Mouse (Mus musculus): ENCODE measurements around the gene Oat.

Gene Oat

DNA sequence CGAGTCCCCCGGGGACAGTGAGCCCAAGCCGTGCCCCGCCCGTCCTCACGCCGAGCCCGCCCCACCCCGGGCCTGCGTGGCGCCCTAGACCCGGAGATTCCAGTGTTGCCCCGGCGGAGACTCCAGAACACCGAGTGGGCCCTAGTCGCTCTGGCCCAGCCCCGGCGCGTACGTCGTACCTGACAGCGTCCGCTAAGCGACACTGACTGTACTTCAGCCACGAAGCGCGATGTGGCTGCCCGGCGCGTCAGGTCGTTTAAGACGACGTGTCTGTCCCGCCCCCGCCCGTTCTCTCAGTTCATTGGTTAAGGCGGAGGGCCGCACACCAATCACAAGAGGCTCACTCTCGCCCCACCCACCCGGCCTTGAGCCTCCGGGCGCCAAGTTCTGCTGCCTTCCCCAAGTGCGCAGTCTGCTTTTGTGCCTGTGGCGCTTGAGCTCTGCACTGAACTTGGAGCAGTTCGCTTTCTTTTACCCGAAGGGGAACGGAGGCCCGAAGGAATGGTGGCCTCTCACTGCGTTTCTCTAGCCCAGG, at the start of gene Oat:
Oat (minus strand) TSS at position 283 of the 535 bp plus-strand sequence.
- peak; percentile 96 for DNase-seq (ENCODE audit: low spot score)

DNA sequence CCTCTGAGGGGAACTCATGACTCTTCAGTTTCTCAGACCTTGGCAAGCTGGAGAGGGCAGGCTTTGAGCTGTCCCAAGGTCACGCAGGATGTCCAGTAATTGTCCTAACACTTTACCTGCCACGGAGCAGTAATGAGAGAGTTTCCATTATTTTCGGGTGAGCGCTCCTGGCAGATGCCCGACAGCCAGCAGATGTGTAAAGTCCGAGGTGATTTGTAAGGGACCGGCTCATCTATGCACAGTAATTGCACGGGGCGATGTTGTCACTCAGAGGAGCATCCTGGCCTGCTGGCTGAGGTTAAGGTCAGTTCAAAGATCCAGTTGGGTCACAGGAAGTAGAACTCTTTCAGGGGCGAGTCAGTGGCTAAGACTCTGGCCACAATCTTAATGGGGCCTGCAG, 48.0 kb upstream of the Oat start:
- no peak for DNase-seq (ENCODE audit: low spot score)

DNA sequence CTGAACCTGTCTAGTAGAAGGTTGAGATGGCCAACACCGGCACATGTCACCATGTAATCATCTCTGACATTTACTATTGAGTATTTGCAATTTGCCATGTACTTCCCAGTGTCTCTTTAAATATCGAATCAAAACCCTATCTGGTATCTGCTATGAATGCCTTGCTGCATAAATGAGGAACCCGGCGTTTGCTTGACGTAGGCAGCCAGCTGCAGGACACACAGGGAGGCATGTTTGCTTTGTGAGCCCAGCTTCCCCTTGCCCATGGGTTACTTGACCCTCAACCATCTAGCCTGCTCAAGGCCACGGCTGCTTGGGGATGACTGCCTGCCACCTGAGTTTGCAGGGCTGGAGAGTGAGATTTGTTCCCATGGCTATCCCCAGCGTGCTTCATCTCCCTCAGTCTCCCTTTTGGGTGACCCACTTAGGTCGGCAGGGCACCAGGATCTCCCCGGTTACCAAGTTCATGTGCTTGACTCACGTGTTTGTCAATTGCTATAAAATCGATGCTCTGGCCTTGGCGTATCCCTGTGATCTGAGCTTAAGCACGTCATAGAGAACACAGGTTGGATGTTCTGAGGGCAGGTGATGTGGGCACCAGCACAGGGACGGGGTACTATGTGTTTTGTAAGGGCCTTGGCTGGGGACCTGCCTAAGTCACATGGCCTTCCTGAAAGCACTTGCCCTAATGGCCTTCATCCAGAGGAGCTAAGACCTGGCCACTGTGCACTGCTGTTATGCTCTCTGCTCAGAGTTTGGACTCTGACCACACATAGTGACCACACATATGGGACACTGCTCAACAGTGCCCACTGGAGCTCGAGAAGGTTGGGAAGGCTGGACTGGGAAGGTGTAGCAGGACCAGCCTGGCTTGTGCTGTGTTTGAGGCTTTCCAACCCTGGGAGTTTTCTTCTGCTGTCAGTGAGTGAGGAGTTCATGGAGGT, 44.0 kb upstream of the Oat start:
- no peak for DNase-seq (ENCODE audit: low spot score)

DNA sequence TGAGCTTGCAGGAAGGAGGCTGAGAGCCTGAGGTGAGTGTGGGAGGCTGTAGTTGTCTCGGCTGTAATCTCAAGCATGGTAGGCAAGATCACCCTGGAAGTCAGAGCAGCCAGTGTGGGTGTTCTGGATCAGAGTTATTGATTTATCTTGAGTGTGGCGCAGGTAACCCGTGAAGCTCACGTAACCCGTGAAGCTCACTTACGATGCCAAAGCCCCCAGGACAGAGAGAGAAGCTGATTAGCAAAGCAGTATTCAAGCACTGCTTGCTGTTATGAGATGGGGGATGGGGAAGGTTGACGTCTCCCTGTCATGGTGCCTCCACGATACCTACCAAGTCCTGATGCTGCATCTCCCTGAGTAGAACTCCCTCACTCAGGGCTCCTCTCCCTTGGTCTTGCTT, 43.4 kb upstream of the Oat start:
- no peak for DNase-seq (ENCODE audit: low spot score)

DNA sequence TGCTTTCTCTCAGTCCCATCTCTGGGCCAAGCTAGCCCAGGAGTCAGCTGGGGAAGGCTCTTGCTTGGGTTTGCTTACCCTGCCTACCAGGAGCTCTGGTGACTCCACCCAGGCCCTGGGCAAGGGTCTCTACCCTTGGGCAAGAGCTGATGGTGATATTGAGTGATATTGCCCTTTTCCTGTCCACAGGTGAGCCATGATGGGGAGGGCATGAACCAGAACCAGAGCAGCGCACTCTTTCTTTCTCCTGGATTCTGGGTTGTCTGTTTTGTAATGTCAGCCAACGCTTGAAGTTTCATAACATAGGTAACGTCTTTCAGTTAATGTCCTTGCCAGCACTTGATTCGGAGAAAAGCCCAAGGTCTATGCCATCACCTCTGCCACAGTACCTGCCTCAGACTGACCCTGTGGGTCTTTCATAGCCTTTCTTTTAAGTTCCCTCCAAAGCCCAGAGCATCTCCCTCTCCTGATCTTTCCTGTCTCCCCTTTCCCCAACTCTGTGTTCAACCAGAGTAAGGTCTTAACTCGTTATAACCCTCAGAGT, 40.9 kb upstream of the Oat start:
- no peak for DNase-seq (ENCODE audit: low spot score)

DNA sequence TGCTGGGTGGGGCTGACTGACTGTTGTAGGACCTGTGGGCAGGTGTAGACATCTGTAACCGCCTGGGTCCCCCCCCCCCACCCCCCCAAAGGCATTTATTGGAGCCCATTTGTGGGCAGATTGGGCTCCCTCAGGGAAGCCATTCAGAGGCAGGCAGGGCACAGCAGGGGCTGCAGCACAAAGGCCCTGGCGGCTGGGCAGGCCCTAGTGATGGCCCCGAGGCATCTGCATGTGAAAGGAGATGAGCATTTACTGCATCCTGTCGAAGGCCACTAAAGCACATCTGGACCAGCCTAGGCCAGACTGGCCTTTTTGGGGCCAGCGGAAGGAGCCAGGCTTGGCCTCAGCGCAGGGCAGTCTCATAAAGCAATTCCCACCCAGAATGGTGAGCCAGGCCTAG, 40.2 kb upstream of the Oat start:
- no peak for DNase-seq (ENCODE audit: low spot score)

DNA sequence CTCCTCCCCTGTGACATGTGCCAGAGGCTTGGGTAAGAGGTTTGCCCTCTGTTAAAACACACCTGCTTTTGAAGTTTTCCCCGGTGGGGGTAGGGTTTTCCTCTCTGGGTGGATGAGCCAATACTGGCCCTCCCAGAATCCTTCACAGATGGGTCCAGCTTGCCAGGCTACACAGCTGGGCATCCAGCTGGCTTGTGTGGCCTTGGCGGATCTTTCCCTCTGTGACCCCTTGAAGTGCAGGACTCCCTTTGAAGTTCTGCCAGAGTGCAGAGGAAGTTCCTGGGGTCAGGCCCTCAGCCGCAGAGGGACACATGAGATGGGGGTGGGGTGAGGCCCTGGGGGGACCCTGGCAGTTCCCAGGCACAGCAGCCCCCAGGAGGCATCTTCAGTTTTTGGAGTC, 39.1 kb upstream of the Oat start:
- no peak for DNase-seq (ENCODE audit: low spot score)

DNA sequence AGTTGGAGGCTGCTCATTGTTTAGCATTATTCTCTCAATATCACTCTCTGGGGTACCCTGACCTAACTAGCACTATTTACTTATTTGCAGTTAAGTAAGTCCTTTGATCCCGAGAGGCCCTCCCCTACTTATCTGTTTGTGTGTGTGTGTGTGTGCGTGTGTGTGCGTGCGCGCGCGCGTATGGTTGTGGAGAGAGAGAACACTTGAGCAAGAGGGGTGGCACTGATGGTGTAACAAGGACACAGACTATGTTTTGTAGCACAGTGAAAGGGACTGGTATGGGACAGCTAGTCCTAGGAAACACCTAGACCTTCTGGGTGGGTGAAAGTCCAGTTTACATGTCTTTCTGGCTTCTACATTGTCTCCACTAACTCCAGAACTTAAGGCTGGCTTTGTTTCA, 35.3 kb upstream of the Oat start:
- DNase-seq (ENCODE audit: low spot score): no peak

DNA sequence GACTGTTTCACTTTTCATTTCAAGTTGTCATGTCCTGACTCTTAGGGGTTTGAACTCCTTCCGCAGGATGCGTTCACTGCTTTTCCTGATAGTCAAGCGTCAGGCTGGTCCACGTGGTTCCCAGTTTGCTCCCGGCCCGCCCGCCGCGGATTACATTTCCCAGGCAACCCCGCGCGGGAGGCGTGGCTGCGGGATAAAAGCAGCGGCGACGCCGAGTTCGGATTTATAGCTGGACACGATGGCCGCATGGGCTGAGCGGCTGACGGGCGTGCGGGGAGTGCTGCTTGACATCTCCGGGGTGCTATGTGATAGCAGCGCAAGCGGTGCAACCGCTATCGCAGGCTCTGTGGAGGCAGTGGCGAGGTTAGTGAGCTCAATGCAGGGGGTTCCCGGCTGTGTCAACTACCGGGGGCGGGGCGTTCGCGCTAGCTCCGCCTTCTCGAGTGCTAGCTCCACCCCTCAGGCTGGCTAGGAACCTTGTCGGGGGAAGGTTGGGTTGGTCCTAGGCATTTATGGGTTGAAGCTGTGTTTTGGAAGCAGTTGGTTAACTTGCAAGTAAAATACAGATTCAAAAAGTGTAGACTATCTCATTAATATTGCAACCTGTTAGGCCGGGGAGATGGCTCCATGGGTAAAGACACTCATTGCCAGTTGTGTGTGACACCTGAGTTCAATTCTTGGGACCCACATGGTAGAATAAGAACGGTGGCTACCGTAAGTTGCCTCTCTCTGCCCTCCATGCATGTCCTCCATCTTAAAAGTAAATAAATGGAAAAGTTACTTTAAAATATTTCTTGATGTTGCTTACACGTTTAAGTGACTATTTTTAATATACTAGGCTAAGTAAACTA, 34.5 kb upstream of the Oat start, which contains the start of gene Lhpp:
Lhpp (plus strand) TSS at position 171 of the 851 bp plus-strand sequence.
- DNase-seq (ENCODE audit: low spot score): peak; percentile 78

DNA sequence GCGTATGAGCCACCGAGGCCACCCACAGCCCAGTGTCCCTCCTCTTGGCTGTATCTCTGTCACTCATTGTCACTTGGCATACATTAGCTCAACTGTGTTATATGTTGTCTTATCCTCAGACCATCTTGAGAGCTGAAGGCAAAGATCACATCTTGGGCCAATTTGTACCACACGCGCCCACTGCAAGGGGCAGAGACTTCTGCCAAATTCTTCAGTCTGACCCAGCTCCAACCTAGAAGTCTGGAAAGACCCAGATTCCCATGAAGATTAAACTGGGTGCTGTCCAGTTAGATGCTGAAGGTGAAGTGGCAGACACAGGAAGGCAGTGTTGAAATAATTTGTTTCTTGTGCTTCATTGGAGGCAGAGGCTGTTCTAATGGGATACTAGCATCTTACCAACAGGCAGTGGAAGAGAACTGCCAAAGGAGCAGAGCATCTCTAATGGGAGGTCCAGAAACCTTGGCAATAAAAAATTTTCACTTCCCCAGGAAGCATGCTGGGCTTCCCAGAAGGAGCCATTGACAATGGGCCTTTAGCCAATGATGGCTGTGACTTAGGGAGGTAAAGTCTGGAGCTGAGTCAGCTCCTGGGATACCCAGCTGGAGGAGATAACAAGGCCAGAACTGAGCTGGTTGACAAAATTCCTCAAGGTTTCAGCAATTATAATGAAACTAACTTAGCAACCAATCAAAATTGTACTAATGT, 32.3 kb upstream of the Oat start:
- no peak for DNase-seq (ENCODE audit: low spot score)

DNA sequence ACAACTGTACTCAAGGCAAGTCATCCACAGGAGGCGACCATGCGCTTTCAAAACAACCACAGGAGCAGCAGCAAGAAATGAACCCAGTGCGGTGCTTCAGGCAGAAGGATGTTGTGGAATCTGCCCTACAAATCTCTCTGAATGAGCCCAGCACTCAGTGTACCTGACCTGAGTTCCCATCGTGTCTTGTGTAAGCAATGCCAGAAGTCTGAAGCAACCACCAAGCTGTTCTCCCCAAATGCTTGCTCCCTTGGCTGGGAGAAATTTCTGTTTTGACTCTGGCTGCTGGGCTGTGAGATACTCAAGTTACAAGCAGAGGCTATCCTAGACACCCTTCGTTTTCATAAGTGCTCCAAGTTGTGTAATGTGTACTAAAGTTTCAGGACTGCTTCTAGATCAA, 29.5 kb upstream of the Oat start:
- DNase-seq (ENCODE audit: low spot score): no peak

DNA sequence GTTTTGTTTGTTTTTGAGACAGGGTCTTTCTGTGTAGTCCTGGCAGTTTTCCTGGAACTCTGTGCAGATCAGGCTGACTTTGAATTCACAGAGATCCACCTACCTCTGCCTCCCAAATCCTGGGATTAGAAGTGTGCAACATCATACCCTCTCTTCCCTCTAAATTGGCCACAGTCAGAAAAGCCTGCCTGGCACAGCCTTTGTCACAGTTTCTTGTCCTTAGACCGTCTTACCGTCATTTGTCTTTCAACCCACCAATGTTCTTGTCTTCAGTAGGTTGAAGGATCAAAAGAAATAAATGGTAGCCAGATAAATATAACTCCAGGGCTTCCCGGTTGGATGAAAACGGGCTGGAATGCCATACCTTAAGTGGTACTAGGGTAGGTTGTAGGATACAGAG, 28.5 kb upstream of the Oat start:
- DNase-seq (ENCODE audit: low spot score): no peak

DNA sequence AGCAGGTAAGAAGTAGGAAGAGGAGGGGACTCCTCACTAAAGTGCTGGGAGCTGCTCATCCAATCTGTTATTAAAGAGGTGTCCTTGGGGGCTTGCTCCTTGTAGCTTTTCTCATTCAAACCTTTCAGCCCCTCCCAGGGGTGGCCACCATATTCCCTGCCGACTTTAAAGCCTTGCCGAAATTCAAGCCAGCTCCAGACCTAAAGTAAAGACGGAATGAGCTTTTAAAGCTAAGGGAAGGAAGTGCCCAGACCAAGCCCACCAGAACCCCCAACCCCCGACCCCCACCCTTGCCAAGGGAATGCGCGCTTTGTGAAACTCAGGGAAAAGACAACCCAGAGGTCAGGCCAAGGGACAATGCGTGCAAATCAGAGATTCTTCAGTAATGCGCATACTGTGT, 24.7 kb upstream of the Oat start:
- no peak for DNase-seq (ENCODE audit: low spot score)

DNA sequence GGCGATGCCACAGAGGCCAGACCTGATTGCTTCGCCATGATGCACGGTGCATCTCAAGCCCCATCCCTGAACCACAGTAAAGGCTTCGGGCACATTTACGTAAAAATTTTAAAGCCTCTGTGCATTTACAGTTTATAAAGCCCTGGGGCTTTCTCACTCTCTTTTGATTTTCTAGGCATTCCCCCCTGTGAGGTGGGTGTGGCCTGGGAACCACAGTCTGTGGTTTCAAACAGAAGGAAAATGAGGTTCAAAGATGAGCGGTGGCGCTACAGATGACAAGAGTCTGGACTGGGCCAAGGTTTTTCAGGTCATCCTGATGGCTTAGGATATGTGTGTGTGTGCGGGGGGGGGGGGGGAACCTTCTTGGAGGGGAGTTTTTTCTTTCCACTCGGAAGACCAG, 23.8 kb upstream of the Oat start:
- DNase-seq (ENCODE audit: low spot score): no peak

DNA sequence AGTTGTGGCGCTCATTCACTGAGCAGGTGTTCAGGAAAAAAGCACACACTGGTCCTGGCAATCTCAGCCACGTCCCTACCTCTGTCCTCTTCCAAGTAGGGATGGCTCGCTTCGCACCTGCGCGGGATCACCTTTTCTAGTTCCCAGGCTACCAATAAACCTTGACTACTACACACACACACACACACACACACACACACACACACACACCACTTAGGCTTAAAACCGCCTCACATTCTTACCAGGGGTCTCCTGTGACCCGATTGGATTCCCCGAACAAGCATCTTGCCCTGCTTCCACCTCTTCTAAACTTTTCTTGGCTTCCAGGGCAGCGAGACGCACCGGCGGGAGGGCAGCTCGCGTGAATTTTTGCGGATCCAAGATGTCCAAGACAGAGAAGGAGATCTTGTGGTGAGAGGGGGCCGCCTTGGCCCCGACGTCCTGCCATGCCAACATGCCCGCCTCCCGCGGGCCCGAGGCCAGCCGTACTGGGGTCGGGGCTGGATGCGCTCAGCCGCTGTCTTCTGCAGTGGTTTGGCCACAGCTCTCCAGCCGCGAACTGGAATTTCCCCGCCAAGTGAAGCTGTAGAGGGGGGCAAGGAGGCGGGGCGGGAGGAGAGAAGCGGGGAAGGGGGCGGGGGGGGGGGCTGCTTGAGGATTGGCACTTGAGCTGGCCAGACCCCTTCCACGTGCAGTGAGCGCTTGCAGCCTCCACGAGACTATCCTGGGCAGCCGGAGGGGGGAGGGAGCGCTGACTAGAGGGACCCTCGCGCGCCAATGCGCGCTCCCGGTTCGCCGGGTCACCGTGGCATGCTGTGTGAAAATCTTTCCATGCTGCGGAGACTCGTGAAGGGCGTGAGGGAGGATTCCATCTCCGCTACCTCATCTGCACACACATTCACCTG, 23.1 kb upstream of the Oat start, which contains the start of gene Nkx1-2:
Nkx1-2 (minus strand) TSS at position 567 of the 905 bp plus-strand sequence.
- no peak for DNase-seq (ENCODE audit: low spot score)

DNA sequence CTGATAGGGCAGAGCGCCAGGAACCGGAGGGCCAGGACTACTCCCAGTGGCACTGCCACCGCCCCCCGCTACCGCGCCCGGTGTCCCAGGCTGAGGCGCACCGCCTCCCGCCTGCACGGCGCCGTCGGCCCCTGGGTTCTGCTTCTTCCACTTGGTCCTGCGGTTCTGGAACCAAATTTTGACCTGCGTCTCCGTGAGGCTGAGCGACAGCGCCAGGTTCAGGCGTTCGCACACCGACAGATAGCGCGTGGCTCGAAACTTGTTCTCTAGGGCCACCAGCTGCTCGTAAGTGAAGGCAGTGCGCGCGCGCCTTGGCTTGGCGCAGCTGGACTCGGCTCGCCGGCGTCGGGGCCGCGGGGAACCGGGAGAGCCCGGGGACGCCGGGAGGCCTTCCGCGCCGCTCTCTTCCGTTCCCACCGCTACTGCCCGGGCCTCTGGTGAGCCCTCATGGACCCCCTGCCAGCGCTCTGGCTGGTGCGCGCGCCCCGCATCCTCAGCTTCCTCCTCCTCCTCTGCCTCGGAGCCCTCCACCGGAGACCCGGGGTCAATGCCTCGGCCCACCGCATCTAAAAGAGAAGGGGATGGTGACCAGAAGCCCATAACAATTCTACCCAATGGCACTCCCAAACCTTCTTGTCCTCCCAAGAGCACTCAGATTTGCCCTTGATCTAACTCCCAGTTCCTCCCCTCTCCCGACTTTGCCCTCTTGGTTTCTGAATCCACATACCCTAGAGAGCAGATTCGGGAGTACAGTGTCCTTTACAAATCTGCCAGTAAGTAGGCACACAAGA, 21.2 kb upstream of the Oat start:
- no peak for DNase-seq (ENCODE audit: low spot score)

DNA sequence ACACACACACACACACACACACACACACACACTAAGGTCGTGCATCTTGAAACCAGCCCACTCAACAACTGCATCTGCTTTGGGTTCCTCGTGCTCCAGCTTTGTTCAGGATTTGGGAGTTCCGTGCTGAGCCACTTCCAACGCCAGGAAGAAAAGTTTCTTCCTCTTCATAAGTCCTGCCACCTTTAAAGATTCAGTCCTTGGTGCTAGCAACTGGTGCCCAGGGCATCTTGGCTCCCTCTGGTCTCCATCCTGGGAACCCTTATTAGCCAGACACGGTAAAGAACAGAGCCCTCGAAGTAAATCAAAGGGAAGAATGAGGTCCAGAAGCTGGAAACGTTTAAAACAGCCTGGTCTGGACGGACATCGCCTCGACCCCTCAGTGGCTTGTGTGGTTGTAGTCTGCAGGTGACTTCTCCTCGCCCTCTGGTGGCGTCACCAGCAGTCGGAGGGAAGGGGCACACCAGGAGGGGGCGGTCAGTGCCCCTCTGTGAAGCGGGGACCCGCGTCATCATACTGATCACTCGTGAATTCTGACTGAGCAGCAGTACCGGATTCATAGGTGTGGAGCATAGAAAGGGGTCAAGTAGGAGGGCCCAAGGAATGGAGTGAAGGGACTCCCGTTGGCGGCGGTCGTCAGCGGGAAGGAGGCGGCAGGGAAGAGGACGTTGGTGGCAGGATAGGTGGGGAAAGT, 20.5 kb upstream of the Oat start:
- DNase-seq (ENCODE audit: low spot score): no peak

DNA sequence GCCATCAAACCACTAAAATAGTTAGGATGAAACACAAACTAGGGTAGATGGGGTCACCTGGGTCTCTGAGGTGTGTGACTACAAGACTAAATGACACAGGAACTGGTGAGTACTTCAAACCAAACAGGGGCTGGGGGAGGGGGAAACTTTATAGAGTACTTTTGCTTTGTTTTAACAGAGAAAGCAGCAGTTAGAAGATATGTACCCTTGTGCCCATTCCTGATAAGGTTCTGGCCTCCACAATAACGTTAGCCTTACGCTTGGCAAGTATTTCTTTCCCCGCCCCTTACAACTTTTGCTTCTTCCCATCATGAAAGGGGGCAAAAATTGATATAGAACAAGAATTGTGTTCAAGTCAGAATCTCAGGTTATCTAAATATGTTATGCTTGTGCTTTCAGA, 19.6 kb upstream of the Oat start:
- no peak for DNase-seq (ENCODE audit: low spot score)

DNA sequence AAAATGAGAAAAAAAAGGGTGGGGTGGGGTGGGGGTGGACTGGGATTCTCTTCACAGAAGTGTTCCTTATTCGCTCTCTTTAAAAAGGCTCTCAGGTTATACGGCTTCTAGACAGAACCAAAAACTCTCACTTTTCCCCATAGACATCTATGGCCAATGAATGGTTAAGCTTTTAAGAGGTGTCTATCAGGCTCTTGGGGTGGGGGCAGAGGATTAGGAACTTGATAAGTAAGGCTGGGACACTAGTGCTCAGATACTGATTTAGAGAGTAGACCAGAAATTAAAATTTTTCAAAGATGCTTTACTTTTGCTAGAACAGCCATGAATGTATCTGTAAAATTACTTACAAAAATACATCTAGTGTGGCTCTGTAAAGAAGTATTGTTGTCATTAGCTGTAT, 18.1 kb upstream of the Oat start:
- DNase-seq (ENCODE audit: low spot score): no peak
